Mouse (Mus musculus): Measurements from ENCODE around the gene Metrn.

- TF ChIP-seq POLR2A (IDR thresholded peaks at IDR 0.05; ENCODE audit: low read depth, low read length): no peak
- TF ChIP-seq CTCF (conservative IDR thresholded peaks at IDR 0.05 in 1 of 2, IDR thresholded peaks at IDR 0.05 in 1 of 2; ENCODE audit: low read depth in 2 of 2, low read length in 2 of 2): no peak
- no peak for TF ChIP-seq CHD1 (IDR thresholded peaks at IDR 0.05; ENCODE audit: low read depth, low read length)
- no peak for TF ChIP-seq NELFE (IDR thresholded peaks at IDR 0.05; ENCODE audit: low read depth, low read length)
- no peak for TF ChIP-seq EP300 (IDR thresholded peaks at IDR 0.05; ENCODE audit: low read length)
- no peak for TF ChIP-seq MYC (IDR thresholded peaks at IDR 0.05; ENCODE audit: low read depth, low read length)
- no peak for TF ChIP-seq JUND (conservative IDR thresholded peaks at IDR 0.05; ENCODE audit: low read depth, low read length)
- TF ChIP-seq NRF1 (IDR thresholded peaks at IDR 0.05; ENCODE audit: low read depth, low read length): no peak
- no peak for TF ChIP-seq RCOR1 (conservative IDR thresholded peaks at IDR 0.05; ENCODE audit: low read depth, low read length)
- TF ChIP-seq MAZ (IDR thresholded peaks at IDR 0.05; ENCODE audit: low read depth, low read length): no peak
- no peak for TF ChIP-seq ZMIZ1 (IDR thresholded peaks at IDR 0.05; ENCODE audit: low read depth, low read length)
These were observed 37.1 kb upstream of the Metrn start for GRCm38 (mm10) chr17:25833961-25834594.
